Mouse (Mus musculus) 3134 (cell line): ENCODE data around the gene R3hcc1l.
A peak's percentile ranks its signal among the peaks of the same experiment; 100 is the strongest.

Experiments
- DNase-seq: peaks from one replicate; pipeline ENCODE4 v3.0.0-alpha.2; 2011; ENCODE audit warnings: low spot score; ENCODE audit not compliant: insufficient read length; ENCODE audit errors: extremely low read depth

Gene R3hcc1l

DNA sequence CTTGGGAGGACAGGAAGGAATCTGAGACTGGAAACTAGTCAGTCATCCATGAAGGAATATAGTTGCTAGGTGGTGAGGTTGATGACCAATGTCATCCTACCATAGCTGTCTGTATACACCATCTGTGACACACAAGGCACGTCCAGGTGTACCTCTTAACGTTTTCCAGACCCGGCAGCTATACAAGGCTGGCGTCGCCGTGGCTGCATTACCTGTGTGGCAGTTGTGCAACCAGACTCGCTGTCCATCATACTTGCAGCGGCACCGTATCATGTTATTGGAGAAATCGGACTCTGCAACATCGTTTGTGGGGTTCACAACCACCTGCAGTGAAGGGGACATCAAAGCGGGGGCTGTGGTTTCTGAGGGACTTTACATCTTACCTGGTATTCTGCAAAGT is 78.7 kb downstream of the R3hcc1l start:
- no peak for DNase-seq

DNA sequence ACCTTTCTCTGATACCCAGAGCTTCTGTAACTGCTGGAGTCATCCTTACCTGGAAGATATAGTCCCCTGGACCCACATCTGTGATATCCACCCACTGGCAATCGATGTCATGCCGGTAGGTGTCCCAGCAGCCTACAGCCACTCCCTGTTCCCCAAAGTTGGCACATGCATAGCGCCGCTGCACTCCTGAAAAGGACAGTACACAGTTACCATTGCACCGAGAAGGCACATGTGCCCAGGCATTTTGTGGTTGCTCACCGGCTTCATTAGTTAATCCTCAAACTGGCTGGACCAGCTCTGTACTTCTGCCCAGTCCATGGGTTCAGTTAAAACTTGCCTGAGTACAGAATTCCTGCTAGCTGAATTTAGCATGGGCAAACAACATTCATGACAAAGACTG is 79.3 kb downstream of the R3hcc1l start:
- DNase-seq, result no peak

DNA sequence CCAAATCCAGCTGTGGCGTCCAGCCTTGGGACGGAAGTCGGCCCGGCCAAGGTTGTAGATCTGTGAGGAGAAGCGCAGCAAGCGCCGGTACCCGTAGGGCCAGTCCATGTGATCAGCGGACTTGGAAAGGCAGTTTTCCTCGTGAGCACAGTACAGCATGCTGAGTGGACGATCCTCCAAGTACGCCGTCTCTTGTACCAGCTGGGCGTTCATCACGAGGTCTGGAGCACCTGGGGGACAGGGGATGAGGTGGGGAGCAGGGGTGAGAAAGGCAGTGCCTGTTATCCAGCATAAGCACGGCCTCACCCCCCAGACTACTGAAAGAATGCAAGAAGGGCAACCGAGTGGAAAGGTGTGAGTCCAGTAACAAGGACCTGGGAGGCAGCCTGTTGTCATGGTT is 81.3 kb downstream of the R3hcc1l start:
- DNase-seq, result no peak

DNA sequence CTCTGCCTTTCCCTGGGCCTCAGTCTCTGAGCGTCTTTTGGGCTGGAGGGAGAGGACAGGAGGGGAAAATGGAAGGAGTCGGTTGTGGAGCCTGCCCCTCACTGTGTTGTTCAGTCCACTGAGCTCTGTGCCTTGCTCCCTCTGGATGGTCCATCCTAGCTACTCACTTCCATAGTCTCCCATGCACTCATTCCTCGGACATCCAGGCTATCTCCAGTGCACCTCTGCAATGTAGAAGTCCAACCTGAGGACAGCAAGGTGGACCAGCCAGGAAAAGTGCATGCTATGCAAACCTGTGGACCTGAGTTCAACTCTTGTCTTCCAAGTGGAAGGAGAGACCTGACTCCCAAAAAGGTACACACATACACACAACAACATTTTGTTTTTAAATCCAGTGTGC is 82.0 kb downstream of the R3hcc1l start:
- DNase-seq, result no peak

DNA sequence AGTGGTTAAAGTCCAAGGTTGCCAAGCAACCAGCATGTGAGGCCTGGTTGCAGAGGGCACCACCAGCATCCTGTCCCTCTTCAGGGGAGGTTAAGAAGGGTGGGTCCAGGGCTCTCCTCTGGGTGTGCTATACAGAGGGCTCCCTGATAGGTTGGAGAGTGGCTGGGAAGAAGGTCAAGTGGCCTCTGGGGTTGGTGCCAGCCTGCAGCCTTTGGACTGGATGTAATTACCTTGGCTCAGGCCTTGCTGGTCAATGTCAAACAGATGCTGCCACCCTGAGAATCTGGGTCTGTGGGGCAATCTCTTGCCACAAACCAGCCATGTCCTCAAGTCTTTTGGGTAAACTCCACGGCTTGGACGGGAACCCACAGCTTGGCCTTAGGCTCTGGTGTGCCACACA is 82.9 kb downstream of the R3hcc1l start:
- no peak for DNase-seq

DNA sequence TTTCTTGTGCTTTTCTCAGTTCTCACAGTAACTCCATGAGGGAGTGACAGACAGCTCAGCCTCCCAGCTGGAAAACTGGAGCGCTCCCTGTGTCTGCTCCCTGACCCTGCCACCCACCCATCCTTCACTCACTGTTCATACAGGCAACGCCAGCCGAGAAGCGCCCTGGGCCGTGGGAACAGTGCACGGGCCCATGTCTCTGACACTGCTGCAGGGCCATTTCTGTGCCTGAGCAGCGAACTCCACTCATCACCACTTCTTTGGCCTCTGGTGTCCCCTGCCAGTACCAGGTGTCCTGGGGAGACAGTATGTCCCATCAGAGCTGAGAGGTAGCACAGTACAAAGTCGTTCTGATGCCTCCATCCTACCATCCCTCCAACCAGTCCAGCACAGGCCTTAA is 83.5 kb downstream of the R3hcc1l start:
- DNase-seq, result no peak

DNA sequence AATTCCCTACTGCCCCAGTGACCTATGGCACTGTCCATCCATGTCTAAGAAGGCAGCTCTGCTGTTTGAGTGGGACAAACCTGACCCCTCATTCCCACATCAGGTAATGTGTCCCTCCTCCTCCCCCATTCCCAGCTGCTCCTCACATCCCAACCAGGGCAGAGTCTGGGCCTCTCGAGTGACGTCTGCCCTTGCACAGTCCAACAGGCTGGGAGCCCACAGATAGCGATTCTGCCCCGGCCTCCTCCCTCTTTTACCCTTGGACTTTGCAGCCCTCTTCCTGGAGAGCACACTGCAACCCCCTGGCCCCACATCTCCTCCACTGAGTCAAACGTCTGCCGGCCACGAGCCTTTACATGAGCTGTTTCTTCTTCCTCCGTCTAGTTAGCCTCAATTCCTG is 84.0 kb downstream of the R3hcc1l start:
- DNase-seq, result no peak

DNA sequence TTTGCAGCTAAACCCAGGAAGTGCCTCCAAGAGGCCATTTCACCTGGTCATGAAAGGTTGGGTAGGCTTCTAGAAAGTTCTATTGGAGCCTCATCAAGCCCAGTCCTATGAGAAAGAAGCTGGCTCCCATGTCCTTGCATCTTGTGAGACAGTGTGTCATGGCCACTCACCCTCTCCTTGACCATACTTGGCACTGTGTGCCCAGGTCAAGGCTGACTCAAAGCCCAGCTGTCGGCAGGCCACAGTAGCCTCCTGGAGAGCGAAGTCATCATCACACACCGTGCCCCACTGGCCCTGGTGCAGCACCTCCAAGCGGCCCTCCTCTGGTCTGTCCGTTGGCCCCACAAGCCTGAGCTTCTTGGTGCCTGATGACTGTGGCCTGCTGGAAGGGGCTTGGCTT is 89.5 kb downstream of the R3hcc1l start:
- DNase-seq, result no peak

DNA sequence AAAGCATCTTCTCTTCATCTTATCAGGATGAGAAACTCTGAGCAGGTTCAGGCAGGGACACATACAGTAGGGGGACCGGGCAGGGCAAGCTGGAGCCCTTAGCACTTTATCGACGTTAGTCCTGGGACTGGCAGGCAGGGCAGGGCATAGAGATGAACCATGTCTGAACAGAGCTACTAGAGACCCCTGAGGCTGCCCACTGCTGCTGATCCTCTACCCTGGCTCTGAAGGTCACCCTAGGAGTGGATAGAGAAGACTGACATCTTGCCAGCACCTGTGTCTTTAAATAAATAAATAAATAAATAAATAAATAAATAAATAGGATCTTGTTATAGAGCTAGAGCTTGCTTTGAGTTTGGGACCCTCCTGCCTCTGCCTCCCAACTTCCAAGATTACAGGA is 91.2 kb downstream of the R3hcc1l start:
- DNase-seq, result no peak

DNA sequence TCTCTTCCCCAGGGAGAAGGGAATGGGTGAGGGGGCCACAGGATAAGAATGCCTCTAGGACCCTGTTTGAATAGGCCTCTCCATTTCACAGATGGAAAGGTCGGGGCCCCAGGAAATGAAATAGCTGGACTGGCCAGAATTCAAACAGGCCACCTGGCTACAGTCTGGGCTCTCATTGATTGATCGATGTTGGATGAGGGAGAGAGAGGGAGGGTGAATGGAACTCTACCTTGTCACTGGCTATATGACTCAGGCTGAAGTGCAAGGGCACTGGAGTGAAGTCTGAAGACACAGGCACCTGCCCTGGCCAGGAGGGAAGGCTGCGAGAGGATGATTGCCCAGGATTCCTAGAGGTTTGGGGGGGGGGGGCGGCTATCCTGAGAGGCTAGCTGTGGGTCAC is 93.2 kb downstream of the R3hcc1l start:
- no peak for DNase-seq

DNA sequence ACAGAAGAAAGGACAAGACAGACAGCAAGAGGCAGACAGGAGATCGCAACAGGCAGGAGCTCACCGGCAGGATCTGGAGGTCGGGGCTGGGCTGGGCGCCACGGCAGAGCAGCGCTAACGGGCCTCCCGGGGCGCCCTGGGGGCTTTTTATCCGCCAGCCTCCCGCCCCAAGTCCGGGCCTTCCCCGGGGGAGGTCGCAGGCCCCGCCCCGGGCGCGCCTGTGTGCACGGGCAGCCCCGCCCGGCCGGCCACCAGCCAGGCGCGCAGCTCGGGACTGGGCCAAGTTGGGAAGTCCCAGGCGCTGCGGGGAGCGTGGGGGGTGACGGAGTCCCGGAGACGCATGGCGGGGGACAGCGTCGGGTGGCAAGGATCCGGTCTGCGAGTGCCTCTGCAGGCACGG is 94.1 kb downstream of the R3hcc1l start, which contains the start of gene Loxl4:
Gene Loxl4 (minus strand): TSS at position 160 of the 400 bp plus-strand sequence.
- peak; percentile 91 for DNase-seq

DNA sequence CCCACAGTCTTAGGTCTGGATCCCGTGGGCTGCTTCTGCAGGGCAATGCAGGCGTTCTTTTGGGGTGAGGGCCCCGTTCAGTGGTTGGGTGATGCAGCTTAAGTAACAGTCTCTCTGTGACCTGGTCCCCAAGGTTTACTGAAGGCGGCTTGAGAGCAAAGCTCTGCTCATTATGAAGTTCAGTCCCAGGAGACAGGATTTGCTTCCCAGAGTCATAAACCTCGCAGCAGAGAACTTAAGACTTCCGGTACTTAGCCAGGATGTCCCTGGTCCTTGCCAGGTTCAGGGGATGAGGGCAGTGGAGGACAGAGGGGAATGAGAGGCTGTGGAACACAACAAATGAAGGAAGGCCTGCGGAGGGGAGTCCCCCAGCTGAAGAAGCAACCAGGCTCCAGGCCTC is 94.6 kb downstream of the R3hcc1l start:
- DNase-seq, result no peak

DNA sequence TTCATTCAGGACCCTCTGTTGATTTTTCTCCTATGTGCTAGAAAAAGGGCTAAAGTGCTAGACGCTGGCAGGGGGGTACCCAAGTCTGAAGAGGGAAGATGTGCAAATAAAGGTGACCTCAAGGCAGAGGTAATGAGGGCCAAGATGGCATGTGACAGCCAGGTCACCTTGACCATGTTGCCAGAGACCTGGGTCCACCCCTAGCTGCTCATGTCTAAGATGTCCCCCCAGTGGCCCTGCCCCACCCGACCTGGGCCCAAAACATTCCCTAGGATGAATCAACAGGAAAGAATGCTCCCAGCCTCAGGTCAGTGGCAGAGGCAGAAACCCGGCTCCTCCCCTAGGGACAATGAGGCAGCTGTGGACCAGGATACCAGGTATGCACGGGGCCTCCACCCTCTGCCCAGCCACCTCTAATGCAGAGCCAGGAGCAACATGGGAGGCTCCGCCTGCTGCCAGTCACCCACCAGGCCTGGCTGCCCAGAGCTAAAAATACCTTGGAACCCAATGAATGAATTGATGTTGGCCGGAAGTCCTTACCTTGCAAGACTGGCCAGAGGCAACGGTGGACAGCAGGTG is 95.2 kb downstream of the R3hcc1l start:
- DNase-seq, result peak; percentile 76

DNA sequence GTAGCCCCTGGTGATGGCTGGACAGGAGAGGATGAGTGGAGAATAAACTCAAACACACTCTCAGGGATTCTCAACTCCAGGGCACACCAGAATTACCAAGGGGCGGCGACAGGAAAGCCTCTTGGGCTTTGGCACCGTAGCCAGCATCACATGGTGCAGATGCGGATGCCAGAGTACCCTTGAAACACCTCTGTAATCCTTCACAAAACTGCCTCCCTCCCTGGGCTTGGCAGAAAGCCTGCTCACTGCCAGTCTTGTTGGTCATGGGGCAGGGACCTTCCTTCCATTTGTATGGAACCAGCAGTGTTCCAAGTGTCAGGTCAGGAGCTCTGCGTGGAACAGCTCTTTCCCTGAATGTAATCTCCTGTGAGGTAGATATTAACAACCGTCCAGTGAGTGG is 109.5 kb downstream of the R3hcc1l start:
- DNase-seq, result peak; percentile 28

DNA sequence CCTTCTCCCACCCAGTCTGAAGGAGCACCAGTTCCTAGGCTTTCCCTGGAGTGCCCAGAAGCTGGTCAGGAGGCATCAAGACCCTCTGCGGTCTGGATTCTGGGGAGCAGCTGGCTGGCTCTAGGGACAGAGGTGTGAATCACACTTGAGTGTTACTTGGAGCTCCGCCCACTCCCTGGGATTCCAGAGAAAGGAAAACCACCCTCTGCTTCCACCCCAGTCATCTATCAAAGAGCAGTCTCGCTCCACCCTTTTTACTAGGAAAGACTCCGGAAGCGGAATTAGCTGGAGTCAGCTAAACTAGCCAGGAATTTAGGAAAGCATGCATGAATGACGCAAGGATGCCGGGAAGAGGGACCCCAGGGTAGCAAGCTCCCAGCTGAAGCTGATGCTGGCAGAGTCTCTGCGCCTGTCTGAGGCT is 113.0 kb downstream of the R3hcc1l start:
- DNase-seq, result peak; percentile 79

DNA sequence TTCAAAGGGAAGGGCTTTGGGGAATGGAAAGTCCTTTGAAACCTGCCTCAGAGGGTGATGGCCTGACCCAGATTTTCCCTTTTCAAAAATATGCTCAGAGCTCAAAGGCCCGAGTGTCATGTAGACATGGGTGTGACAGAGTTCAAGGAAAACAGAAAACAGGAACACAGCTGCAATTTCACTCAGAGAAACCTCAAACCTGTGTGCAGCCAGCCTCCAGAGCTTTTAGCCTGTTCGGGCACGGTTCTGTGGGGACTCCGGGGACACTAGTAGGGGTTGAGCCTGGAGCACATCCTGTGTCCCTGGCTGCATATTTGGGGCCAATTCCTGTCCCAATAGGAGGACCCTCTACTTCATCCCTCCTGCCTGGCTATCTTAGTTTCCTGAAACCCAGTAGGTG is 113.7 kb downstream of the R3hcc1l start:
- DNase-seq, result no peak

DNA sequence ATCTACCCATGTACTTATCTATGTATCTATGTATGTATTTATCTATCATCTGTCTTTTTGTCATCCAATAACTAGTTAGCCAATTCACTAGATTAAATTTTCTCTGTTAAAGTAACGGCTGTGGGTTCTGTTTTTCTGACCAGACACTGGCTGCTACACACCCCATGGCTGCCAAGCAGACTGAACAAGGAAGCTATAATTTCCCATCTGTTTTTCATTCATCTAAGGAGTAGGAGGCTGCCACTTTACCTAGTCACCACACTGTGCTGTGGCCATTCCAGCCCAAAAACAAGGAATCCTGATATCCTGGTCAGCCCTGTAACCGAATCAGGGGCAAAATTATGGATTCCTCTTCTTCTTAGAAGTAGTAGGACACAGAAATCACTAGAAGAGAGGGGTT is 115.1 kb downstream of the R3hcc1l start:
- DNase-seq, result no peak

DNA sequence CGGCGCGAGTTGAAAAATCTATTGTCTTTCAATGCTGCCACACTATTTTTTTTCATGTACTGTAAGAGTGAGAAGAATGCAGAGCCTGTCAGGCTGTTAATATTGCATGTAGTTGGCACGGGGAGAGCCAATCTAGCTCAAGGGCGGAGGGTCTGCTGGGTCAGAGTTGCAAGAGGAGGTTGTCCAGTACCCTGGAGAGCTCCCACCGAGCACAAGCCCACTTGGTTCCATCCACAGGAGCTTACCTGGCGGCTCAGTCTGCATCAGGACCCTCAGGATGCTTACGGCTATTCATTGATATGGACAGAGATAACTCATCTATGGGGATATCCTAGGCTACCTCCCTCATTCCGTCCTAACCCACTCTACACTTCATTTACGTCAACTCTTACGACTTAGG is 118.1 kb downstream of the R3hcc1l start:
- DNase-seq, result no peak

DNA sequence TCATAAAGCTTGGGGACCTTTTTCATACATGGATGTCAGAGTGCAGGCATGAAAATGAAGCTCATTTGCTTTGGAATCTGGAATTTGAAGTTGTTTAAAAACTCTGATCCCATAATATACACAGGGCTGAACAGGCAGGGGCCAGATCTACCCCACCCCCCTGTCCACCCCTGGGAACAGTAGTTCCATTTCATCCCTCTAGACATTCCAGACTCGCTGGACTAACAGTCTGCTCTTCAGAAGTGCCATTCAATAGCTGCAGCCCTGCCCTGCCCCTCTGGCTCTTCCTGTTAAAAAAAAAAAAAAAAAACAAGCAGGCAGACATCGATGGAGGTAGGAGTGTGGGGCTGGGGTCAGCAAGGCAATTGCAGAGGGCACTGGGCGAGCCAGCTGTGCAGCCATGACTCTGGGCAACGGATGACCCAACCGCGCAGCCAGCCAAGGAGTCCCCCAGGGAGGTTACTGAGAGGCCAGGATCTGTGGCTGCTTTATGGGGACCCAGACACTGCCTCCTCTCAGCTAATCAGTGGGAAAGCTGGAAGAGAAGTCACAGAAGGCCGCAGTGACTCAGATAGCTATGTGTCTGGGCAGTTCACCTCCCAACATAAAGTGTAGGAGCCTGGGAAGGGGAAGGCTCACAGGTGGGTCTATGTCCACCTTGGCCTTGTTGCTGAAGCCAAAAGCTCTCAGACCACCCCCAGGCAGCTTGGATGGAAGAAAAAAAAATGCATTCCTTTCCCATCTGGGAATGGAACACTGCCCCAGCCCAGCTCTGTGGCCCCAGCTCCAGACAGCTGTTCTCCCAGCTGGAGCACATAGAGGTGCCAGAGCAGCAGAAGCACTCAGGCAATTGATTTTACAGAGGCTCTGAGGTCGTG is 120.3 kb downstream of the R3hcc1l start:
- DNase-seq, result peak; percentile 67

DNA sequence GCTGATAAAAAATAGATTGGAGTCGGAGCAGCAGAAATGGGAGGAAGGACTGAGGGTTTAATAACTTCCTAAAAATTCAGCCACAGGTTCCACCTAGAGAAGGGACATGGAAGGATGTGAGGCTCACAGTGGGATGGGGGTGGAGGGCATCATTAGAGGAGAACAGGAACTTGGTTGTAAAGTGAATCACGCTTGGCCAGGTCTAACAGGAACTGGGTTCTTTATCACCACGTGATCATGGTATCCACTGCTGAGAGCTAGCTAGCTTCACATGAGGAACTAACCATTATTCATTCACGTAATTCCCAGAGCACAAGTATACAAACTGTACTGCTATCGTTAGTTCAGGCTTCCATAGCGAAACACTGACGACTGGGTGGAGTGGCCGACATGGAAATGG is 121.0 kb downstream of the R3hcc1l start:
- DNase-seq, result no peak

DNA sequence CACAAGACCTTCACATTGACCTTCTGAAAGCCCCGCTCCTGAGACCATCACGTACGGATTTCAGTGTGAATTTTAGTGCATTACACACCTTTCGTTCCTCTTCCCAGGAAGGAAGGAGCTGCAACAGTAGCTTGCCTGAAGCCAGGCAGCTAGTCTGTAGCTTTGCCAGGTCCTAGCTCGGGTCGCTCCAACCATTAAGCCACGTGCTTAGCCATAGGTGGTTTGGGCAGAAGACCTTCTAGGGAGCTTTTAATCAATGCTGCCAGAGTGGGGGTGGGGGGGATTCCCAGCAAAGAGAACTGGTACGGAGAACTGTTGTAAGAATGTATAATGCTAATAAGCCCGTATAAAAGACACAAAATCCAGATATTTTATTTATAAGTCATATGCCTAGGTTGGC is 121.7 kb downstream of the R3hcc1l start:
- no peak for DNase-seq
